Mouse (Mus musculus): Measurements from ENCODE around the gene Ibtk. TPM values are rescaled to one million over a fixed set of nuclear protein-coding genes. Genes with fewer than 3 reads are reported as not detected.
A peak's percentile ranks its signal among the peaks of the same experiment; 100 is the strongest.
"Not testable (repeated sequence)": the region's sequence is repeated elsewhere in the genome, so short reads cannot be mapped to it uniquely, and the experiment has no call there.

The Ibtk gene
- polyA plus RNA-seq (2014; fragmentation: Nextera tagmentation; extraction: Ambion mirVana), result 31.0 and 32.7 TPM in 2 replicates

- Histone ChIP-seq H3K4me2 (ENCODE audit: low read length) (peak within 1 kb of the TSS; percentile 77), H3K9me3 (ENCODE audit: control insufficient read depth, low read length) (no peaks in the 10 kb centered on the region), H3K4me3 (ENCODE audit: control insufficient read depth in 1 of 2, insufficient read depth in 1 of 2, low read depth in 1 of 2, low read length in 2 of 2) (peak within 1 kb of the TSS; percentile 74 to 85), H3K9ac (ENCODE audit: low read length) (peak within 1 kb of the TSS; percentile 95), H3K27ac (replicated peaks in 1 of 2; ENCODE audit: control insufficient read depth in 1 of 2, insufficient read depth in 1 of 2, low read depth in 2 of 2, low read length in 2 of 2) (peak within 1 kb of the TSS; percentile 97 to 98), H3K4me1 (ENCODE audit: control insufficient read depth in 2 of 2, insufficient read depth in 2 of 2, low read length in 2 of 2) (peaks cover 2 to 22% of the 10 kb centered on the region in 2 experiments; a peak in 3 of 4 replicates), H3K36me3 (ENCODE audit: control insufficient read depth, insufficient read depth, low read length) (0 out of 2 replicates have a peak, but pooled peaks cover 3% of the 10 kb centered on the region), H3K27me3 (ENCODE audit: control insufficient read depth, insufficient read depth, low read length) (no peaks in the 10 kb centered on the region)
- peak; percentile 99 for ATAC-seq (ENCODE audit: insufficient number of reproducible peaks, insufficient read depth, low FRiP score, low read depth)
- WGBS, result 1% methylated on average over 49 of the region's 52 CpGs
Observed at GRCm38 (mm10) chr9:85749142-85749921, at the start of gene Ibtk. Ibtk (minus strand) TSS chr9:85749334.

DNA sequence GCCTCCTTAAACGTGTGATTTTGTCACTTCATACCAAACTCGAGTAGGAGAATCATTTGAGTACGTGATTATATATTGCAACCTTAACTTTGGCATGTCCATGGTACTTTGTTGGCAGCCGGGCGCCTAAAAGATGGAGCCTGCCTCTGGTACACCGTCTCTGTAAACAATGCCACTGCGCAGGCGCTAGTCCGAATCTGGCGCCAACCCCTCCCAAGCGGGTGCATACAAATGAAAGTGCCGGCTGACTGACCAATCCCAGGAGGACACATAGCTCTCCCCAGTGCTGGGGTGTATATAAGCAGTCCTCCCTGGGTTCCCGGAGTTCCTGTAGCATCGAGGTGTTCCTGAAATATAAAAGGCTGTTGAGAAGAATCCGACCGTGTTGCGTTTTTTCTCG lies 42.4 kb upstream of the Ibtk start:
- ATAC-seq (ENCODE audit: insufficient number of reproducible peaks, insufficient read depth, low FRiP score, low read depth); H3K4me2 ChIP-seq (ENCODE audit: low read length); H3K27me3 ChIP-seq (ENCODE audit: control insufficient read depth, insufficient read depth, low read length); H3K36me3 ChIP-seq (ENCODE audit: control insufficient read depth, insufficient read depth, low read length); H3K9ac ChIP-seq (ENCODE audit: low read length); H3K4me1 ChIP-seq (ENCODE audit: control insufficient read depth in 2 of 2, insufficient read depth in 2 of 2, low read length in 2 of 2); H3K4me3 ChIP-seq (ENCODE audit: control insufficient read depth in 1 of 2, insufficient read depth in 1 of 2, low read depth in 1 of 2, low read length in 2 of 2); H3K9me3 ChIP-seq (ENCODE audit: control insufficient read depth, low read length); H3K27ac ChIP-seq (replicated peaks in 1 of 2; ENCODE audit: control insufficient read depth in 1 of 2, insufficient read depth in 1 of 2, low read depth in 2 of 2, low read length in 2 of 2): not testable (repeated sequence)
- 91% methylated on average over 18 of the region's 18 CpGs for WGBS

- Histone ChIP-seq H3K36me3 (ENCODE audit: control insufficient read depth, insufficient read depth, low read length) (no peaks in the 10 kb centered on the region), H3K27me3 (ENCODE audit: control insufficient read depth, insufficient read depth, low read length) (no peaks in the 10 kb centered on the region), H3K4me2 (ENCODE audit: low read length) (no peak overlapping the region), H3K27ac (replicated peaks in 1 of 2; ENCODE audit: control insufficient read depth in 1 of 2, insufficient read depth in 1 of 2, low read depth in 2 of 2, low read length in 2 of 2) (no peak overlapping the region), H3K9me3 (ENCODE audit: control insufficient read depth, low read length) (no peaks in the 10 kb centered on the region), H3K9ac (ENCODE audit: low read length) (no peak overlapping the region), H3K4me1 (ENCODE audit: control insufficient read depth in 2 of 2, insufficient read depth in 2 of 2, low read length in 2 of 2) (no peaks in the 10 kb centered on the region), H3K4me3 (ENCODE audit: control insufficient read depth in 1 of 2, insufficient read depth in 1 of 2, low read depth in 1 of 2, low read length in 2 of 2) (no peak overlapping the region)
- WGBS, result 88% methylated on average over 4 of the region's 4 CpGs
- no peak for ATAC-seq (ENCODE audit: insufficient number of reproducible peaks, insufficient read depth, low FRiP score, low read depth)
Observed at GRCm38 (mm10) chr9:85780249-85780648, 31.1 kb upstream of the Ibtk start.

DNA sequence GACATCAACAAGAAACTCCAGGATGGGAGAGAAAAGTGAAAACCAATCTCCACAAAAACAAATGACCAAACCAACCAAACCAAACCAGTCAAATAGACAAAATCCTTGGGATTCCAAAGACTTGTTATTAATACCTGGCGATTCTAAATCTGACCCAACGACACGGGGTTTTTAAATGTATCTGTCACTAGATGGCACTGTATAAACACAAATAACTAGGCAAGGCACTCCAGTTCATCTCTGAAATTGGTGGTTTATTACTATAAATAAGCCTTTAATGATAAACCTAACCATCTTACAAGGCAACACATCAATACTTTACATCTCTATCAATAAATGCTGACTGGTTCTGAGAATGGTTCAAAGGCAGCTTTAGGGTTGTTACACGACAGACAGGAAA lies 30.3 kb upstream of the Ibtk start:
- 26% methylated on average over 4 of the region's 4 CpGs for whole genome bisulfite sequencing
- no peak overlapping the region for H3K9ac ChIP-seq (ENCODE audit: low read length)
- H3K4me3 ChIP-seq (ENCODE audit: control insufficient read depth in 1 of 2, insufficient read depth in 1 of 2, low read depth in 1 of 2, low read length in 2 of 2), result no peak overlapping the region
- no peak for ATAC-seq (ENCODE audit: insufficient number of reproducible peaks, insufficient read depth, low FRiP score, low read depth)
- no peaks in the 10 kb centered on the region for H3K36me3 ChIP-seq (ENCODE audit: control insufficient read depth, insufficient read depth, low read length)
- H3K27me3 ChIP-seq (ENCODE audit: control insufficient read depth, insufficient read depth, low read length), result no peaks in the 10 kb centered on the region
- no peak overlapping the region for H3K27ac ChIP-seq (replicated peaks in 1 of 2; ENCODE audit: control insufficient read depth in 1 of 2, insufficient read depth in 1 of 2, low read depth in 2 of 2, low read length in 2 of 2)
- H3K9me3 ChIP-seq (ENCODE audit: control insufficient read depth, low read length), result no peaks in the 10 kb centered on the region
- no peaks in the 10 kb centered on the region for H3K4me1 ChIP-seq (ENCODE audit: control insufficient read depth in 2 of 2, insufficient read depth in 2 of 2, low read length in 2 of 2)
- no peak overlapping the region for H3K4me2 ChIP-seq (ENCODE audit: low read length)

DNA sequence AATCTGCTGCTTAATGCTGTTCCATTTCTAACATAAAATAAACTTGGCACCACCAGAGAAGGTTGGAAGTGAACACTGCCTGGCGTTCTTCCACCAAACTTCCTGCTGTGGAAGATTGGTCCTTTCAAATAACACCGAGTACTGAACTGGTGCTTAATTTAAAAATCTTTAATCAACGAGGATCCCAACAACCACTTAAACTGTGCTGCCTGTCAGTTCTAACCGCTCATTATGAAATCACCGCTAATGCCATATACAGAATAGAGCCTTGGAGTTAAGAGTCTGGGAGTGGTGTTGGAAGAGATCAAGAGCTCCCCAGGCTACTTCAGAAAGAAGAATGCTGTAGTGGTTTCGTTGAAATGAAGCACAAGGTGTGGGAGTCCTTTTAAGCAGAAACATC lies 28.4 kb upstream of the Ibtk start:
- Histone ChIP-seq H3K4me3 (ENCODE audit: control insufficient read depth in 1 of 2, insufficient read depth in 1 of 2, low read depth in 1 of 2, low read length in 2 of 2) (no peak overlapping the region), H3K27ac (replicated peaks in 1 of 2; ENCODE audit: control insufficient read depth in 1 of 2, insufficient read depth in 1 of 2, low read depth in 2 of 2, low read length in 2 of 2) (no peak overlapping the region), H3K4me1 (ENCODE audit: control insufficient read depth in 2 of 2, insufficient read depth in 2 of 2, low read length in 2 of 2) (no peaks in the 10 kb centered on the region), H3K9me3 (ENCODE audit: control insufficient read depth, low read length) (no peaks in the 10 kb centered on the region), H3K4me2 (ENCODE audit: low read length) (no peak overlapping the region), H3K9ac (ENCODE audit: low read length) (no peak overlapping the region), H3K27me3 (ENCODE audit: control insufficient read depth, insufficient read depth, low read length) (no peaks in the 10 kb centered on the region), H3K36me3 (ENCODE audit: control insufficient read depth, insufficient read depth, low read length) (no peaks in the 10 kb centered on the region)
- ATAC-seq (ENCODE audit: insufficient number of reproducible peaks, insufficient read depth, low FRiP score, low read depth), result no peak
- WGBS, result 59% methylated on average over 6 of the region's 6 CpGs

- no peaks in the 10 kb centered on the region for H3K9me3 ChIP-seq (ENCODE audit: control insufficient read depth, low read length)
- 64% methylated on average over 12 of the region's 12 CpGs for WGBS
- H3K9ac ChIP-seq (ENCODE audit: low read length), result no peak overlapping the region
- H3K4me1 ChIP-seq (ENCODE audit: control insufficient read depth in 2 of 2, insufficient read depth in 2 of 2, low read length in 2 of 2), result no peaks in the 10 kb centered on the region; a peak in 3 of 4 replicates
- H3K36me3 ChIP-seq (ENCODE audit: control insufficient read depth, insufficient read depth, low read length), result no peaks in the 10 kb centered on the region
- H3K27ac ChIP-seq (replicated peaks in 1 of 2; ENCODE audit: control insufficient read depth in 1 of 2, insufficient read depth in 1 of 2, low read depth in 2 of 2, low read length in 2 of 2), result no peak overlapping the region
- H3K27me3 ChIP-seq (ENCODE audit: control insufficient read depth, insufficient read depth, low read length), result no peaks in the 10 kb centered on the region
- no peak overlapping the region for H3K4me2 ChIP-seq (ENCODE audit: low read length)
- no peak overlapping the region for H3K4me3 ChIP-seq (ENCODE audit: control insufficient read depth in 1 of 2, insufficient read depth in 1 of 2, low read depth in 1 of 2, low read length in 2 of 2)
- ATAC-seq (ENCODE audit: insufficient number of reproducible peaks, insufficient read depth, low FRiP score, low read depth), result no peak
Observed at GRCm38 (mm10) chr9:85772280-85772679, 23.1 kb upstream of the Ibtk start.

GRCm38 (mm10) chr9:85771454-85771853 lies 22.3 kb upstream of the Ibtk start:
- H3K27me3 ChIP-seq (ENCODE audit: control insufficient read depth, insufficient read depth, low read length), result no peaks in the 10 kb centered on the region
- H3K36me3 ChIP-seq (ENCODE audit: control insufficient read depth, insufficient read depth, low read length), result no peaks in the 10 kb centered on the region
- WGBS, result 65% methylated on average over 3 of the region's 3 CpGs
- H3K9ac ChIP-seq (ENCODE audit: low read length), result no peak overlapping the region
- no peaks in the 10 kb centered on the region for H3K9me3 ChIP-seq (ENCODE audit: control insufficient read depth, low read length)
- H3K4me3 ChIP-seq (ENCODE audit: control insufficient read depth in 1 of 2, insufficient read depth in 1 of 2, low read depth in 1 of 2, low read length in 2 of 2), result no peak overlapping the region
- no peak overlapping the region for H3K4me2 ChIP-seq (ENCODE audit: low read length)
- H3K4me1 ChIP-seq (ENCODE audit: control insufficient read depth in 2 of 2, insufficient read depth in 2 of 2, low read length in 2 of 2), result no peaks in the 10 kb centered on the region; a peak in 3 of 4 replicates
- no peak for ATAC-seq (ENCODE audit: insufficient number of reproducible peaks, insufficient read depth, low FRiP score, low read depth)
- no peak overlapping the region for H3K27ac ChIP-seq (replicated peaks in 1 of 2; ENCODE audit: control insufficient read depth in 1 of 2, insufficient read depth in 1 of 2, low read depth in 2 of 2, low read length in 2 of 2)

- no peak overlapping the region for H3K4me3 ChIP-seq (ENCODE audit: control insufficient read depth in 1 of 2, insufficient read depth in 1 of 2, low read depth in 1 of 2, low read length in 2 of 2)
- no peaks in the 10 kb centered on the region; a peak in 3 of 4 replicates for H3K4me1 ChIP-seq (ENCODE audit: control insufficient read depth in 2 of 2, insufficient read depth in 2 of 2, low read length in 2 of 2)
- ATAC-seq (ENCODE audit: insufficient number of reproducible peaks, insufficient read depth, low FRiP score, low read depth), result no peak
- H3K9ac ChIP-seq (ENCODE audit: low read length), result no peak overlapping the region
- 69% methylated on average over 4 of the region's 4 CpGs for WGBS
- no peak overlapping the region for H3K27ac ChIP-seq (replicated peaks in 1 of 2; ENCODE audit: control insufficient read depth in 1 of 2, insufficient read depth in 1 of 2, low read depth in 2 of 2, low read length in 2 of 2)
- H3K36me3 ChIP-seq (ENCODE audit: control insufficient read depth, insufficient read depth, low read length), result no peaks in the 10 kb centered on the region
- H3K27me3 ChIP-seq (ENCODE audit: control insufficient read depth, insufficient read depth, low read length), result no peaks in the 10 kb centered on the region
- H3K4me2 ChIP-seq (ENCODE audit: low read length), result no peak overlapping the region
- H3K9me3 ChIP-seq (ENCODE audit: control insufficient read depth, low read length), result no peaks in the 10 kb centered on the region
Observed at GRCm38 (mm10) chr9:85770369-85770768, 21.2 kb upstream of the Ibtk start.

Measured in heart, embryonic 14.5 days (tissue).